Mouse (Mus musculus) gastrocnemius, adult 18-20 months (tissue): ENCODE data around the gene Zfp386. TPM values are rescaled to one million over a fixed set of nuclear protein-coding genes. Genes with fewer than 3 reads are reported as not detected.

Source experiments
- DNase-seq: peaks from one replicate; pipeline ENCODE4 v3.0.0; 2021; ENCODE audit warnings: low spot score
- total RNA-seq, 2 experiments: library from RNA; stranded (reverse); gene quantifications; 2 replicates each; pipeline ENCODE4 v1.2.3; 2021

The Zfp386 gene
- total RNA-seq, 2 experiments from 2014 or later, result 22.5 to 27.7 TPM

- DNase-seq, result no peak
These were observed 42.3 kb downstream of the Zfp386 start for GRCm38 (mm10) chr12:116089836-116090235.

GRCm38 (mm10) chr12:116094765-116095555 is 47.4 kb downstream of the Zfp386 start:
- DNase-seq, result no peak

- no peak for DNase-seq
These were observed 48.9 kb downstream of the Zfp386 start for GRCm38 (mm10) chr12:116096361-116096904.

GRCm38 (mm10) chr12:116097166-116097565 is 49.6 kb downstream of the Zfp386 start:
- DNase-seq, result no peak

- no peak for DNase-seq
These were observed 54.4 kb downstream of the Zfp386 start for GRCm38 (mm10) chr12:116101945-116102344.

- no peak for DNase-seq
These were observed 62.2 kb downstream of the Zfp386 start for GRCm38 (mm10) chr12:116109451-116110353.

GRCm38 (mm10) chr12:116111007-116111694 is 63.6 kb downstream of the Zfp386 start:
- no peak for DNase-seq

Other genes starting within 250 kb of the Zfp386 start
- 1 to 10 TPM in 1 of 2 experiments, under 1 TPM in 1; 0.87 to 1.5 TPM for gene Vipr2, start 30.0 kb downstream of the Zfp386 start, total RNA-seq
- gene Wdr60, start 215.3 kb downstream of the Zfp386 start, total RNA-seq, result 10 to 100 TPM; 14.8 to 16.7 TPM
- gene Gm11027, start 227.7 kb downstream of the Zfp386 start, total RNA-seq, result not detected
- gene Esyt2, start 233.5 kb downstream of the Zfp386 start, total RNA-seq, result 10 to 100 TPM; 26.0 to 30.2 TPM